ENCODE assay signal across 10 mouse cellular contexts in the genomic region with DNA sequence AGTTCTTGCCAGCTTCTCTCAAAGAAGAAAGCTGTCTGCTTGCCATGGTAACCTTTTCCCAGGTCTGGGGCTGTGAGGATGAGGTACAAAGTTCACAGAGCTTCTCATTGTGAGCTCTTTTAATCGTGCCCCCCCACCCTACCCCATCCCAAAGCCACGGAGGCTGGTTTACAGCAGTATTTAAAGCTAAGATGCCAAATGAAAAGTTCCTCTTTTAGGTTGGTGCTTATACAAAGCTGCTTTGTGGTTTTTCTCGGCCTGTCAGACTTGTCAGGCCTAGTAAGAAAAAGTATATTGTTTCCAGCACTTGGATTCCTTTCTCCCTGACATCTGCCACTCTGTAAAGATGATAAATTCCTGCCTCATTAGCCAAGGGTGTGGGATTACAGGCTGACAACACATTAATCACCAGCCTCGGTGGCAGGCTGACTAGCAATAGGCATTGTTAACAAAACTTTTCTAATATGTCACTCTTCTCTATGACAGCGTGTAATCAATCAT.
A peak's percentile ranks its signal among the peaks of the same experiment; 100 is the strongest.
DNase-seq lines count a peak whose midpoint lies in the region; ATAC-seq and TF ChIP-seq lines count a peak whose summit lies in the region.
"Had no signal": no experiment of that assay in that cellular context is flagged by ENCODE, and none has a peak within 500 bp of the region (broad histone marks: within the 10 kb centered on the region; RNA-seq: fewer than 3 reads in every experiment).

No protein-coding gene starts in this region.

- no peaks in the 10 kb centered on the region for H3K79me2 ChIP-seq in MEL (ENCODE audit: control insufficient read depth, insufficient read depth, low read length, poor library complexity)

- TF ChIP-seq POLR2A in MEL (IDR thresholded peaks at IDR 0.05; ENCODE audit: control insufficient read depth in 1 of 2, insufficient read depth in 1 of 2, low read depth in 1 of 2, low read length in 2 of 2, poor library complexity in 1 of 2) = no peak

- ATAC-seq in hindbrain, embryonic 16.5 days = no peak
- peak; percentile 46 for ATAC-seq in embryonic facial prominence, embryonic 14.5 days (ENCODE audit: low read depth)
- 0 out of 2 replicates have a peak, but pooled peaks have one; percentile 24 for ATAC-seq in kidney, embryonic 15.5 days (replicated peaks; ENCODE audit: low FRiP score)
- ATAC-seq in liver, embryonic 11.5 days (replicated peaks; ENCODE audit: low FRiP score) = no peak
- ATAC-seq: midbrain, embryonic 13.5 days had no signal

- no peaks in the 10 kb centered on the region for H3K9me3 ChIP-seq in hindbrain, embryonic 10.5 days
- H3K9me3 ChIP-seq in hindbrain, embryonic 16.5 days (ENCODE audit: control insufficient read depth, low read length) = no peaks in the 10 kb centered on the region
- H3K9me3 ChIP-seq in MEL (replicated peaks; ENCODE audit: insufficient read depth, low read length) = no peaks in the 10 kb centered on the region
- H3K9me3 ChIP-seq in embryonic facial prominence, embryonic 14.5 days (ENCODE audit: control insufficient read depth, low read length) = no peaks in the 10 kb centered on the region
- no peaks in the 10 kb centered on the region for H3K9me3 ChIP-seq in kidney, embryonic 15.5 days (replicated peaks)
- H3K9me3 ChIP-seq in liver, embryonic 11.5 days (ENCODE audit: control insufficient read depth, low read length) = no peaks in the 10 kb centered on the region
- H3K9me3 ChIP-seq: midbrain, embryonic 13.5 days had no signal

- H3K4me1 ChIP-seq in hindbrain, embryonic 10.5 days (replicated peaks) = peaks cover 55% of the 10 kb centered on the region
- no peaks in the 10 kb centered on the region for H3K4me1 ChIP-seq in hindbrain, embryonic 16.5 days (ENCODE audit: control insufficient read depth, insufficient read depth, low read depth, low read length)
- H3K4me1 ChIP-seq in MEL (ENCODE audit: control insufficient read depth in 1 of 2, insufficient read depth in 2 of 2, low read length in 2 of 2) = peaks cover 0 to 15% of the 10 kb centered on the region in 2 experiments; a peak in 1 of 4 replicates
- peaks cover 38% of the 10 kb centered on the region for H3K4me1 ChIP-seq in embryonic facial prominence, embryonic 14.5 days (ENCODE audit: control insufficient read depth, insufficient read depth, low read length)
- peaks cover 36% of the 10 kb centered on the region for H3K4me1 ChIP-seq in kidney, embryonic 15.5 days
- H3K4me1 ChIP-seq in liver, embryonic 11.5 days (replicated peaks; ENCODE audit: control insufficient read depth, insufficient read depth, low read length) = peaks cover 14% of the 10 kb centered on the region

- 23% methylated on average over 5 of the region's 5 CpGs for WGBS in hindbrain, embryonic 10.5 days
- 28% methylated on average over 5 of the region's 5 CpGs for WGBS in hindbrain, embryonic 16.5 days
- WGBS in embryonic facial prominence, embryonic 14.5 days = 22% methylated on average over 5 of the region's 5 CpGs
- 31% methylated on average over 5 of the region's 5 CpGs for WGBS in kidney, embryonic 15.5 days
- 27% methylated on average over 5 of the region's 5 CpGs for WGBS in liver, embryonic 11.5 days

- peak overlapping the region; percentile 84 for H3K27ac ChIP-seq in hindbrain, embryonic 10.5 days
- H3K27ac ChIP-seq in hindbrain, embryonic 16.5 days (ENCODE audit: low read depth, low read length) = no peak overlapping the region
- no peak overlapping the region for H3K27ac ChIP-seq in MEL (ENCODE audit: control insufficient read depth, low read depth, low read length)
- no peak overlapping the region for H3K27ac ChIP-seq in embryonic facial prominence, embryonic 14.5 days (replicated peaks; ENCODE audit: low read depth, low read length)
- H3K27ac ChIP-seq in kidney, embryonic 15.5 days = no peak overlapping the region
- no peak overlapping the region for H3K27ac ChIP-seq in liver, embryonic 11.5 days (ENCODE audit: low read depth, low read length)
- H3K27ac ChIP-seq: midbrain, embryonic 13.5 days had no signal

- TF ChIP-seq CTCF in MEL (IDR thresholded peaks at IDR 0.05 in 2 of 3, conservative IDR thresholded peaks at IDR 0.05 in 1 of 3; ENCODE audit: control insufficient read depth in 1 of 3, insufficient read depth in 1 of 3, low read depth in 2 of 3, low read length in 3 of 3, poor library complexity in 1 of 3, severe bottlenecking in 1 of 3) = no peak

- H3K27me3 ChIP-seq in hindbrain, embryonic 10.5 days (ENCODE audit: insufficient read depth, poor library complexity, severe bottlenecking) = 0 out of 2 replicates have a peak, but pooled peaks cover 10% of the 10 kb centered on the region
- no peaks in the 10 kb centered on the region for H3K27me3 ChIP-seq in hindbrain, embryonic 16.5 days (replicated peaks; ENCODE audit: control insufficient read depth, insufficient read depth, low read length)
- no peaks in the 10 kb centered on the region for H3K27me3 ChIP-seq in MEL (ENCODE audit: control insufficient read depth in 1 of 2, insufficient read depth in 2 of 2, low read length in 2 of 2)
- H3K27me3 ChIP-seq in embryonic facial prominence, embryonic 14.5 days (replicated peaks; ENCODE audit: control insufficient read depth, insufficient read depth, low read length) = no peaks in the 10 kb centered on the region; the same call in 1 of the 2 replicates
- no peaks in the 10 kb centered on the region for H3K27me3 ChIP-seq in kidney, embryonic 15.5 days
- H3K27me3 ChIP-seq in liver, embryonic 11.5 days (replicated peaks; ENCODE audit: control insufficient read depth, insufficient read depth, low read length) = no peaks in the 10 kb centered on the region
- H3K27me3 ChIP-seq: midbrain, embryonic 13.5 days had no signal

- intact Hi-C loops in heart, postnatal 14 days (cut with DNase I) = no loop called here

- TF ChIP-seq RAD21 in MEL (IDR thresholded peaks at IDR 0.05; ENCODE audit: low read depth, low read length) = no peak

- no peak overlapping the region for H3K9ac ChIP-seq in hindbrain, embryonic 16.5 days (ENCODE audit: low read depth, low read length)
- H3K9ac ChIP-seq in MEL (ENCODE audit: control insufficient read depth, low read depth, low read length, poor library complexity, severe bottlenecking) = no peak overlapping the region
- no peak overlapping the region; the same call in 1 of the 2 replicates for H3K9ac ChIP-seq in embryonic facial prominence, embryonic 14.5 days (ENCODE audit: low read depth, low read length)
- no peak overlapping the region for H3K9ac ChIP-seq in kidney, embryonic 15.5 days
- H3K9ac ChIP-seq in liver, embryonic 11.5 days (ENCODE audit: low read depth, low read length) = no peak overlapping the region
- H3K9ac ChIP-seq: midbrain, embryonic 13.5 days had no signal

- no peak for TF ChIP-seq EP300 in MEL (IDR thresholded peaks at IDR 0.05; ENCODE audit: low read depth in 1 of 2, low read length in 2 of 2)

- peak; percentile 62 for DNase-seq in hindbrain, embryonic 10.5 days (ENCODE audit: low spot score)
- DNase-seq in MEL (ENCODE audit: low read depth, low spot score) = peak; percentile 51
- peak; percentile 83 for DNase-seq in embryonic facial prominence, embryonic 14.5 days (ENCODE audit: low spot score)
- no peak for DNase-seq in liver, embryonic 11.5 days (ENCODE audit: low spot score)
- no peak for DNase-seq in left cerebral cortex, adult 8-10 months (ENCODE audit: low spot score in 2 of 2)
- DNase-seq in heart, postnatal 14 days = no peak
- DNase-seq: left cerebral cortex, postnatal 4 days had no signal

- no peak overlapping the region for H3K4me2 ChIP-seq in hindbrain, embryonic 16.5 days (ENCODE audit: low read length)
- no peak overlapping the region for H3K4me2 ChIP-seq in embryonic facial prominence, embryonic 14.5 days (ENCODE audit: low read depth, low read length)
- no peak overlapping the region for H3K4me2 ChIP-seq in kidney, embryonic 15.5 days
- no peak overlapping the region for H3K4me2 ChIP-seq in liver, embryonic 11.5 days
- H3K4me2 ChIP-seq: midbrain, embryonic 13.5 days had no signal

- no peak overlapping the region for H3K4me3 ChIP-seq in hindbrain, embryonic 10.5 days
- no peak overlapping the region for H3K4me3 ChIP-seq in hindbrain, embryonic 16.5 days (ENCODE audit: low read length)
- no peak overlapping the region for H3K4me3 ChIP-seq in MEL (ENCODE audit: control insufficient read depth in 1 of 2, insufficient read depth in 1 of 2, low read depth in 2 of 2, low read length in 2 of 2)
- no peak overlapping the region for H3K4me3 ChIP-seq in embryonic facial prominence, embryonic 14.5 days (ENCODE audit: low read depth, low read length)
- no peak overlapping the region for H3K4me3 ChIP-seq in kidney, embryonic 15.5 days (replicated peaks)
- H3K4me3 ChIP-seq in liver, embryonic 11.5 days (ENCODE audit: low read depth, low read length) = no peak overlapping the region
- H3K4me3 ChIP-seq: midbrain, embryonic 13.5 days had no signal

- H3K36me3 ChIP-seq in hindbrain, embryonic 10.5 days = no peaks in the 10 kb centered on the region
- no peaks in the 10 kb centered on the region for H3K36me3 ChIP-seq in hindbrain, embryonic 16.5 days (ENCODE audit: control insufficient read depth, insufficient read depth, low read length)
- peaks cover 0 to 3% of the 10 kb centered on the region in 2 experiments; a peak in 1 of 4 replicates for H3K36me3 ChIP-seq in MEL (ENCODE audit: control insufficient read depth in 1 of 2, insufficient read depth in 2 of 2, low read length in 2 of 2)
- no peaks in the 10 kb centered on the region for H3K36me3 ChIP-seq in embryonic facial prominence, embryonic 14.5 days (ENCODE audit: control insufficient read depth, insufficient read depth, low read length)
- H3K36me3 ChIP-seq in kidney, embryonic 15.5 days = no peaks in the 10 kb centered on the region
- H3K36me3 ChIP-seq in liver, embryonic 11.5 days (ENCODE audit: control insufficient read depth, insufficient read depth, low read length) = no peaks in the 10 kb centered on the region
- H3K36me3 ChIP-seq: midbrain, embryonic 13.5 days had no signal

TF ChIP-seq in MEL, 35 proteins besides CTCF, POLR2A, EP300 and RAD21:
- TF ChIP-seq USF2 (IDR thresholded peaks at IDR 0.05; ENCODE audit: borderline replicate concordance in 1 of 2, insufficient read depth in 1 of 2, low read depth in 1 of 2, low read length in 2 of 2) (no peak), ELF1 (IDR thresholded peaks at IDR 0.05; ENCODE audit: low read depth, low read length) (no peak), E2F4 (IDR thresholded peaks at IDR 0.05; ENCODE audit: borderline replicate concordance, low read depth, low read length) (no peak), GATA1 (IDR thresholded peaks at IDR 0.05; ENCODE audit: low read depth, low read length) (no peak), MYC (IDR thresholded peaks at IDR 0.05; ENCODE audit: low read depth, low read length) (no peak), MAX (IDR thresholded peaks at IDR 0.05; ENCODE audit: low read length) (no peak), MYB (IDR thresholded peaks at IDR 0.05; ENCODE audit: low read depth, low read length) (no peak)

Comparison
In these comparisons a context has a peak if more than half of its experiments do, and no peak if none do; other contexts are left out.
1. DNase-seq: peak in hindbrain, embryonic 10.5 days (single experiment), MEL (single experiment) and embryonic facial prominence, embryonic 14.5 days (single experiment); none in liver, embryonic 11.5 days (single experiment), left cerebral cortex, adult 8-10 months (0 of 2) and heart, postnatal 14 days (0 of 2).
2. ATAC-seq: peak in embryonic facial prominence, embryonic 14.5 days (single experiment) and kidney, embryonic 15.5 days (single experiment); none in hindbrain, embryonic 16.5 days (single experiment) and liver, embryonic 11.5 days (single experiment).